Mouse (Mus musculus): Measurements from ENCODE around the gene Olfr1094. TPM values are rescaled to one million over a fixed set of nuclear protein-coding genes. Genes with fewer than 3 reads are reported as not detected.

Olfr1094 gene
- polyA plus RNA-seq (2014; fragmentation: Nextera tagmentation; extraction: Ambion mirVana), result not detected in 2 replicates

GRCm38 (mm10) chr2:86824363-86824762 is at the start of gene Olfr1094:
Gene Olfr1094 (plus strand): TSS chr2:86824663.
- Histone ChIP-seq H3K4me2 (no peak within 1 kb of the TSS), H3K9me3 (replicated peaks; ENCODE audit: control insufficient read depth, low read length) (no peaks in the 10 kb centered on the region), H3K4me1 (ENCODE audit: control insufficient read depth, insufficient read depth, low read length) (no peaks in the 10 kb centered on the region), H3K9ac (ENCODE audit: low read depth, low read length) (no peak within 1 kb of the TSS), H3K27ac (ENCODE audit: low read depth, low read length) (no peak within 1 kb of the TSS), H3K27me3 (ENCODE audit: control insufficient read depth, insufficient read depth, low read length) (no peaks in the 10 kb centered on the region), H3K4me3 (ENCODE audit: low read depth, low read length) (no peak within 1 kb of the TSS), H3K36me3 (ENCODE audit: control insufficient read depth, insufficient read depth, low read length) (no peaks in the 10 kb centered on the region)
- no peak for ATAC-seq (replicated peaks; ENCODE audit: insufficient number of reproducible peaks, low FRiP score, low TSS enrichment)

- H3K9ac ChIP-seq (ENCODE audit: low read depth, low read length), result no peak within 1 kb of the TSS
- H3K4me1 ChIP-seq (ENCODE audit: control insufficient read depth, insufficient read depth, low read length), result no peaks in the 10 kb centered on the region
- H3K36me3 ChIP-seq (ENCODE audit: control insufficient read depth, insufficient read depth, low read length), result no peaks in the 10 kb centered on the region
- no peaks in the 10 kb centered on the region for H3K9me3 ChIP-seq (replicated peaks; ENCODE audit: control insufficient read depth, low read length)
- no peak for ATAC-seq (replicated peaks; ENCODE audit: insufficient number of reproducible peaks, low FRiP score, low TSS enrichment)
- H3K27me3 ChIP-seq (ENCODE audit: control insufficient read depth, insufficient read depth, low read length), result no peaks in the 10 kb centered on the region
- WGBS (ENCODE audit: insufficient replicate concordance), result 85% methylated on average over 2 of the region's 2 CpGs
- no peak within 1 kb of the TSS for H3K27ac ChIP-seq (ENCODE audit: low read depth, low read length)
- H3K4me2 ChIP-seq, result no peak within 1 kb of the TSS
- no peak within 1 kb of the TSS for H3K4me3 ChIP-seq (ENCODE audit: low read depth, low read length)
Observed at GRCm38 (mm10) chr2:86782179-86782578, 42.3 kb upstream of the Olfr1094 start, which contains the start of gene Olfr1093. Gene Olfr1093 (plus strand): TSS chr2:86782479.

- H3K36me3 ChIP-seq (ENCODE audit: control insufficient read depth, insufficient read depth, low read length), result no peaks in the 10 kb centered on the region
- no peak within 1 kb of the TSS for H3K27ac ChIP-seq (ENCODE audit: low read depth, low read length)
- H3K4me1 ChIP-seq (ENCODE audit: control insufficient read depth, insufficient read depth, low read length), result no peaks in the 10 kb centered on the region
- H3K27me3 ChIP-seq (ENCODE audit: control insufficient read depth, insufficient read depth, low read length), result no peaks in the 10 kb centered on the region
- H3K9ac ChIP-seq (ENCODE audit: low read depth, low read length), result no peak within 1 kb of the TSS
- no peaks in the 10 kb centered on the region for H3K9me3 ChIP-seq (replicated peaks; ENCODE audit: control insufficient read depth, low read length)
- H3K4me2 ChIP-seq, result no peak within 1 kb of the TSS
- H3K4me3 ChIP-seq (ENCODE audit: low read depth, low read length), result no peak within 1 kb of the TSS
- no peak for ATAC-seq (replicated peaks; ENCODE audit: insufficient number of reproducible peaks, low FRiP score, low TSS enrichment)
Observed at GRCm38 (mm10) chr2:86809918-86810317, 14.5 kb upstream of the Olfr1094 start, which contains the start of gene Olfr141. Gene Olfr141 (minus strand): TSS chr2:86810018.

- 80% methylated on average over 3 of the region's 3 CpGs for WGBS (ENCODE audit: insufficient replicate concordance)
- H3K36me3 ChIP-seq (ENCODE audit: control insufficient read depth, insufficient read depth, low read length), result no peaks in the 10 kb centered on the region
- H3K4me3 ChIP-seq (ENCODE audit: low read depth, low read length), result no peak within 1 kb of the TSS
- H3K9me3 ChIP-seq (replicated peaks; ENCODE audit: control insufficient read depth, low read length), result no peaks in the 10 kb centered on the region
- H3K27ac ChIP-seq (ENCODE audit: low read depth, low read length), result no peak within 1 kb of the TSS
- no peak within 1 kb of the TSS for H3K9ac ChIP-seq (ENCODE audit: low read depth, low read length)
- H3K4me1 ChIP-seq (ENCODE audit: control insufficient read depth, insufficient read depth, low read length), result no peaks in the 10 kb centered on the region
- H3K27me3 ChIP-seq (ENCODE audit: control insufficient read depth, insufficient read depth, low read length), result no peaks in the 10 kb centered on the region
- ATAC-seq (replicated peaks; ENCODE audit: insufficient number of reproducible peaks, low FRiP score, low TSS enrichment), result no peak
- H3K4me2 ChIP-seq, result no peak within 1 kb of the TSS
Observed at GRCm38 (mm10) chr2:86851596-86851995, 27.1 kb downstream of the Olfr1094 start, which contains the start of gene Olfr1095. Gene Olfr1095 (minus strand): TSS chr2:86851696.

GRCm38 (mm10) chr2:86874702-86875101 is 50.2 kb downstream of the Olfr1094 start, which contains the start of gene Gm13723:
Gene Gm13723 (minus strand): TSS chr2:86874802.
- H3K9ac ChIP-seq (ENCODE audit: low read depth, low read length), result no peak within 1 kb of the TSS
- no peaks in the 10 kb centered on the region for H3K36me3 ChIP-seq (ENCODE audit: control insufficient read depth, insufficient read depth, low read length)
- H3K27me3 ChIP-seq (ENCODE audit: control insufficient read depth, insufficient read depth, low read length), result no peaks in the 10 kb centered on the region
- H3K4me3 ChIP-seq (ENCODE audit: low read depth, low read length), result no peak within 1 kb of the TSS
- H3K27ac ChIP-seq (ENCODE audit: low read depth, low read length), result no peak within 1 kb of the TSS
- H3K4me2 ChIP-seq, result no peak within 1 kb of the TSS
- ATAC-seq (replicated peaks; ENCODE audit: insufficient number of reproducible peaks, low FRiP score, low TSS enrichment), result no peak
- H3K4me1 ChIP-seq (ENCODE audit: control insufficient read depth, insufficient read depth, low read length), result no peaks in the 10 kb centered on the region
- H3K9me3 ChIP-seq (replicated peaks; ENCODE audit: control insufficient read depth, low read length), result no peaks in the 10 kb centered on the region
- 68% methylated on average over 1 of the region's 1 CpGs for WGBS (ENCODE audit: insufficient replicate concordance)

Other genes with a start within 250 kb of the Olfr1094 start
- gene Olfr1082, start 225.7 kb upstream of the Olfr1094 start, polyA plus RNA-seq (2014; fragmentation: Nextera tagmentation; extraction: Ambion mirVana), result not detected in 2 replicates
- not detected in 2 replicates for gene Olfr1084, start 184.9 kb upstream of the Olfr1094 start, polyA plus RNA-seq (2014; fragmentation: Nextera tagmentation; extraction: Ambion mirVana)
- not detected in 2 replicates for gene Olfr1085, start 162.6 kb upstream of the Olfr1094 start, polyA plus RNA-seq (2014; fragmentation: Nextera tagmentation; extraction: Ambion mirVana)
- not detected in 2 replicates for gene Olfr1086, start 144.6 kb upstream of the Olfr1094 start, polyA plus RNA-seq (2014; fragmentation: Nextera tagmentation; extraction: Ambion mirVana)
- gene Olfr1087, start 126.3 kb upstream of the Olfr1094 start, polyA plus RNA-seq (2014; fragmentation: Nextera tagmentation; extraction: Ambion mirVana), result not detected in 2 replicates
- gene Olfr1089, start 91.0 kb upstream of the Olfr1094 start, polyA plus RNA-seq (2014; fragmentation: Nextera tagmentation; extraction: Ambion mirVana), result not detected in 2 replicates
- gene Olfr1090, start 65.7 kb upstream of the Olfr1094 start, polyA plus RNA-seq (2014; fragmentation: Nextera tagmentation; extraction: Ambion mirVana), result not detected in 2 replicates
- gene Olfr1093, start 42.2 kb upstream of the Olfr1094 start, polyA plus RNA-seq (2014; fragmentation: Nextera tagmentation; extraction: Ambion mirVana), result not detected in 2 replicates
- not detected in 2 replicates for gene Olfr141, start 14.6 kb upstream of the Olfr1094 start, polyA plus RNA-seq (2014; fragmentation: Nextera tagmentation; extraction: Ambion mirVana)
- gene Olfr1095, start 27.0 kb downstream of the Olfr1094 start, polyA plus RNA-seq (2014; fragmentation: Nextera tagmentation; extraction: Ambion mirVana), result not detected in 2 replicates
- gene Gm13723, start 50.1 kb downstream of the Olfr1094 start, polyA plus RNA-seq (2014; fragmentation: Nextera tagmentation; extraction: Ambion mirVana), result not detected in 2 replicates
- gene Olfr1097, start 67.6 kb downstream of the Olfr1094 start, polyA plus RNA-seq (2014; fragmentation: Nextera tagmentation; extraction: Ambion mirVana), result not detected in 2 replicates
- not detected in 2 replicates for gene Olfr1098, start 99.9 kb downstream of the Olfr1094 start, polyA plus RNA-seq (2014; fragmentation: Nextera tagmentation; extraction: Ambion mirVana)
- not detected in 2 replicates for gene Olfr1099, start 136.0 kb downstream of the Olfr1094 start, polyA plus RNA-seq (2014; fragmentation: Nextera tagmentation; extraction: Ambion mirVana)
- gene Olfr1100, start 155.3 kb downstream of the Olfr1094 start, polyA plus RNA-seq (2014; fragmentation: Nextera tagmentation; extraction: Ambion mirVana), result not detected in 2 replicates
- not detected in 2 replicates for gene Olfr1101, start 166.6 kb downstream of the Olfr1094 start, polyA plus RNA-seq (2014; fragmentation: Nextera tagmentation; extraction: Ambion mirVana)
- not detected in 2 replicates for gene Olfr1102, start 173.7 kb downstream of the Olfr1094 start, polyA plus RNA-seq (2014; fragmentation: Nextera tagmentation; extraction: Ambion mirVana)
- not detected in 2 replicates for gene Olfr1104, start 202.4 kb downstream of the Olfr1094 start, polyA plus RNA-seq (2014; fragmentation: Nextera tagmentation; extraction: Ambion mirVana)
- not detected in 2 replicates for gene Olfr1105, start 211.9 kb downstream of the Olfr1094 start, polyA plus RNA-seq (2014; fragmentation: Nextera tagmentation; extraction: Ambion mirVana)
- gene Olfr1106, start 227.6 kb downstream of the Olfr1094 start, polyA plus RNA-seq (2014; fragmentation: Nextera tagmentation; extraction: Ambion mirVana), result not detected in 2 replicates

Measured in heart, embryonic 11.5 days (tissue).